Mouse (Mus musculus) retina, postnatal 1 day (tissue): ENCODE measurements at regions not wholly inside any gene's neighbourhood (a gene's known extent, or its start where the extent isn't known, plus 50 kb on each side); places are given as distances from the start of the nearest gene placed in this dataset.

Experiments
- DNase-seq: peaks from one replicate; pipeline ENCODE4 v3.0.0-alpha.2; 2012

DNA sequence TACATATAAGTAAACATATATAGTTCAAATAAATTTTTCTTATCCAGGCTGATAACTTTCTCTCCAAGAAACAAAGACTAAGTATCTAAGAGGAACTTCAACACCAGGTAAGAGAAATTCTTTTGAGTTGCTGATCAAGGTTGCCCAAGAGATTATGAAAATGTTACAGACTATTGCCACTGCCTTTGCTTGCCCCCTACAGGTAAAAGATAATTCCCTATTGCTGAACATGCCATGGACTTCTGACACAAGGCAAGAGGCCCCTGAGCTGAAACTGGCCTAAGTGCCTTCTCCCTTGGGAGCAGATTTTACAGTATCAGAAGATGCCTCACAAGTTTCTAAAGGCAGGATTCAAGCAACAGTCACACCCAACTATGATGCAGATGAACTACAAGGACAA lies 2914.2 kb upstream of the Gm6569 start:
- DNase-seq, result peak; percentile 21

DNA sequence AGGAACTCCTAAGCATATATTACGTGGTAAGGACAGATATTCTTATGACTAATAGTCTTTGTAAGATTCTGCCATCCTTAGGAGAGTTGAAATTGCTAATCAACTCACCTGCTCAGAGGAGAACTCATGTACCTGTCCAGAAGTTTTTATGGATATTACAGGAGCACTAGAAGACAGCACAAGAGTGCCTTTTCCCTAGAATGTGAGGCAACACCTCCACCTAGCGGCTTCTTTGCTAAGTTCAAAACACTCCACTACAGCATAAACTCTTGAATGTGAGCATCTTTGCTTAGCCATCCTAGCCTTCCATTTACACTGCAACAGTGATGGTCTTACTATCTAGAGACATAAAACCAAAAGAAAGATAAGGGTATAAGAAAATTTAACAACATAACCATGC lies 2913.5 kb upstream of the Gm6569 start:
- peak; percentile 84 for DNase-seq
